Mouse (Mus musculus) bone marrow macrophage, adult 2 months (primary cell): ENCODE data around the gene Arhgef18.

Source experiments
- CTCF ChIP-seq: IDR thresholded peaks from 2 replicates; pipeline ENCODE4 v1.5.1; 2012; ENCODE audit warnings: low read depth, mild to moderate bottlenecking, low read length, moderate library complexity
- POLR2A ChIP-seq: IDR thresholded peaks from 2 replicates; pipeline ENCODE4 v1.6.1; 2012; ENCODE audit warnings: mild to moderate bottlenecking, low read depth, low read length, borderline replicate concordance

GRCm38 (mm10) chr8:3353811-3354442 is 38.9 kb upstream of the Arhgef18 start:
- TF ChIP-seq CTCF (no peak), POLR2A (no peak)
